Mouse (Mus musculus) lung, postnatal 0 days (tissue): Measurements from ENCODE around the gene Zfp398.

Experiments
- CTCF ChIP-seq: IDR thresholded peaks from 2 replicates; pipeline ENCODE4 v1.5.1; 2016; ENCODE audit warnings: antibody characterized with exemption, mild to moderate bottlenecking
- EP300 ChIP-seq: IDR thresholded peaks from 2 replicates; pipeline ENCODE4 v1.6.1; 2016; ENCODE audit warnings: antibody characterized with exemption, mild to moderate bottlenecking, control low read depth

DNA sequence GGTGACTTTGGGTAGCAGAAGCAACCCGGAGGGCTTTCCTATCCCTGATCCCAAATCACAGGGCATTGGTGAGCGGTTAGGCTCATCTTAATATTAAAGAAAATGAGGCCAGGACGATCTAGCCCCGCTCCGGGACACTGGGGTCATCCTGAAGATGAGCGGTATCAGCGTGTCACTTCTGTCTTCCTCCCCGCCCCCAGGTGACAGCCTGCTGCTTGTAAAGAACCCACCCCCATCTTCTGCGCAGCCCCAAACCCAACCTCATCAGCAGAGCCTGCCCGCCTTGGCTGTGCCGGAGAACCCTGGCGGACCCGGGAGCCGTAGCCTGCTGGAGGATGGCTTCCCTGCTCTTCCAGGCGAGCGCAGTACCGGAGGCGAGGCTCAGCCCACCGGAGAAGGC is 68.9 kb downstream of the Zfp398 start:
- no peak for TF ChIP-seq CTCF
- no peak for TF ChIP-seq EP300
